Mouse (Mus musculus) thymus, adult 2 months (tissue): ENCODE data around the gene Susd6. TPM values are rescaled to one million over a fixed set of nuclear protein-coding genes. Genes with fewer than 3 reads are reported as not detected.

Experiments used
- DNase-seq: peaks from one replicate; pipeline ENCODE4 v3.0.0; 2021
- H3K27ac ChIP-seq: fragments of 200-500 bp; 2 replicates; pipeline ENCODE4 v1.5.1; 2012; ENCODE audit warnings: low read length, control low read depth; ENCODE audit not compliant: control insufficient read depth, insufficient read depth
- H3K27me3 ChIP-seq: fragments of 200-500 bp; 2 replicates; pipeline ENCODE4 v1.6.1; 2012; ENCODE audit warnings: mild to moderate bottlenecking, low read length, moderate library complexity, mixed read lengths; ENCODE audit not compliant: control insufficient read depth, insufficient read depth
- H3K36me3 ChIP-seq: fragments of 200-500 bp; 2 replicates; pipeline ENCODE4 v1.6.1; 2012; ENCODE audit warnings: mild to moderate bottlenecking, low read length, moderate library complexity; ENCODE audit not compliant: control insufficient read depth, insufficient read depth
- H3K4me1 ChIP-seq: fragments of 200-500 bp; replicated peaks from 2 replicates; pipeline ENCODE4 v1.6.1; 2012; ENCODE audit warnings: low read length; ENCODE audit not compliant: control insufficient read depth, insufficient read depth
- H3K4me3 ChIP-seq: fragments of 200-500 bp; 2 replicates; pipeline ENCODE4 v1.5.1; 2012; ENCODE audit warnings: mild to moderate bottlenecking, low read length, control low read depth, moderate library complexity; ENCODE audit not compliant: control insufficient read depth, insufficient read depth
- CTCF ChIP-seq: fragments of 200-500 bp; IDR thresholded peaks from 2 replicates; pipeline ENCODE4 v1.5.1; 2012; ENCODE audit warnings: mild to moderate bottlenecking, control low read depth, low read length, moderate library complexity, borderline replicate concordance; ENCODE audit not compliant: control insufficient read depth, poor library complexity, insufficient read depth; ENCODE audit errors: extremely low read depth
- POLR2A ChIP-seq: fragments of 200-500 bp; IDR thresholded peaks from 2 replicates; pipeline ENCODE4 v1.6.1; 2012; ENCODE audit warnings: mild to moderate bottlenecking, low read length, control low read depth, moderate library complexity; ENCODE audit not compliant: control insufficient read depth, poor library complexity, insufficient read depth; ENCODE audit errors: extremely low read depth
- WGBS: fragments of 180-500 bp; shearing (Covaris S2); methylation state at CpG from one replicate; pipeline ENCODE4 v1.1.7; 2018; 5-methylcytosine and 5-hydroxymethylcytosine counted together
- polyA plus RNA-seq: library from polyadenylated mRNA; depleted of rRNA; stranded (reverse); fragments of >200 nt; gene quantifications from 2 replicates; pipeline ENCODE4 v1.2.3, GENCODE M21; 2012

The Susd6 gene
- polyA plus RNA-seq, 1 experiment, result 81.3 TPM

DNA sequence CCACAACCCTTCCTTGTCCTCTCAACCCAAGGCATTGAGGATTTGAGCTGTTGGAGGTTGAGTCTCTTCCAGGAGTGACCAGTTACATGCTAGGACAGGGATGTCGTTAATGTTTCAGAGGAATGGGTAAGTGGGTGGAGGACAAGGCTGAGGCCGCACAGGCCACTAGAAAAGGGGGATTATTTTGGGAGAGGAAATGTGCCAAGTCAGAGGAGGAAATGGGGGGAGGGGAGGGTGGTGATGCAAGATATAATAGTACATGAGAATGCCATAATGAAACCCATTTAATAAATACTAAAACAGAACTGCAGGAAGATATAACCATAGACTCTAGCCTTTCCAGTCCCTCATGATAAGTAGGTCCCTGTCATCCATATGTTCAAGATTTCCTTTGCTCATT lies 19.7 kb downstream of the Susd6 start:
- H3K36me3 ChIP-seq, result no peaks in the 10 kb centered on the region
- no peaks in the 10 kb centered on the region for H3K27me3 ChIP-seq
- no peak overlapping the region for H3K27ac ChIP-seq
- DNase-seq, result no peak
- no peak for TF ChIP-seq CTCF
- TF ChIP-seq POLR2A, result no peak
- 36% methylated on average over 2 of the region's 2 CpGs for WGBS
- H3K4me3 ChIP-seq, result no peak overlapping the region
- H3K4me1 ChIP-seq, result peaks cover 7% of the 10 kb centered on the region

- 42% methylated on average over 6 of the region's 6 CpGs for WGBS
- H3K27ac ChIP-seq, result no peak overlapping the region
- no peaks in the 10 kb centered on the region for H3K36me3 ChIP-seq
- H3K27me3 ChIP-seq, result no peaks in the 10 kb centered on the region
- H3K4me1 ChIP-seq, result peaks cover 15% of the 10 kb centered on the region
- no peak overlapping the region for H3K4me3 ChIP-seq
- DNase-seq, result no peak
- TF ChIP-seq CTCF (no peak), POLR2A (no peak)
These were observed 21.6 kb downstream of the Susd6 start for GRCm38 (mm10) chr12:80811646-80812509.

DNA sequence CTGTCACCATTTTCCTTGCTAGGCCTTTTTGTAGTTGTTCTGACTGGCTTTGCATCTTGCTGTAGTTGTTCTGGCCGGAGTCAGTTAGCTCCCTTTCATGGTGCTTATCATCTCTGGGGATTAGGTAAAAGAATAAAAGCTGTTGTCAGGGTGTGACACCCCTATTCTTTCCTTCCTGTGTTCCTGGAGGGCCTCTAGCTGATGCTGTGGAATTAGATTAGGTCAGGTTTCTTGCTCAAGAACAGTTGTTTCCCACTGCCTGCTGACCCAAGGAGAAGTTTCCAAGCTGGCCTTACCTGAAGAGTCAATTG lies 22.2 kb downstream of the Susd6 start:
- Histone ChIP-seq H3K4me3 (no peak overlapping the region), H3K27me3 (no peaks in the 10 kb centered on the region), H3K36me3 (no peaks in the 10 kb centered on the region), H3K27ac (no peak overlapping the region), H3K4me1 (peaks cover 15% of the 10 kb centered on the region)
- WGBS, result 94% methylated on average over 1 of the region's 1 CpGs
- TF ChIP-seq POLR2A (no peak), CTCF (no peak)
- DNase-seq, result no peak

DNA sequence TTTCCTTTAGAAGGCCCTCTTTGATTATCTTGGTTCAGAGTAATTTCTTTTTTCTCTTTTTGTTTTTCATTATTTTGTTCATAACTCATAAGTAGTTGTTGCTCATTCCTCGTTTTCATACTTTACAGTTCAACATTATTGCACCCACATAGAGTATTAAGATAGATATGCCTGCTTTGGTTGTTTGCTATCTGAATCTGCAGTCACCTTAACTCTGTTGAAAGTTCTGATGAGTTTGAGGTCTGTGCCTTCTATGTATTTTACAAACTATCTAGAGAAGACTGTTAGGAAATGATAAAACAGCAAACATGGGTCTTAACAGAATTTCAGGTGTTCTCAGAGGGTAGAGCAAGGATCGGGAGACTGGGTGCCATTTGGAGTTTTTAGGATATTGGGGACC lies 23.1 kb downstream of the Susd6 start:
- TF ChIP-seq CTCF (no peak), POLR2A (no peak)
- 83% methylated on average over 2 of the region's 2 CpGs for WGBS
- no peaks in the 10 kb centered on the region for H3K27me3 ChIP-seq
- H3K27ac ChIP-seq, result no peak overlapping the region
- H3K36me3 ChIP-seq, result no peaks in the 10 kb centered on the region
- no peak for DNase-seq
- H3K4me3 ChIP-seq, result no peak overlapping the region
- peaks cover 15% of the 10 kb centered on the region for H3K4me1 ChIP-seq

DNA sequence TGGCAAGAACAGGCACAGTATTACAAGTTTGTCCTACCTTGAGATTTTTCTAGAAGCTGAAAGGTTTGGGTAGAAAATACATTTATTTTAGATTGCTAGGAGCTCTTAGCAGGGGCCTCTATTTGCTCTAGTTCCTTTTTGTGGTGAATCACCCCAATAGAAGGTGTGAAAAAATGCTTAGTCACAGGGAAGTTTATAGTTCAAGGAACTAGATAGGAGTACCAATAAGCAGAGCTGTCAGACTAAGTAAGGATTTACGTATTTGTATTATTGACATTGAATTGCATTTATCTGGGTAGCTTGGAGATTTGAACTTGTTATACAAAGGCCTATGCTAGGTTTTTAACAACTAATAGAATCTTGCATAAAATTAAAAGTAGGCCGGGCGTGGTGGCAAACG lies 23.6 kb downstream of the Susd6 start:
- Histone ChIP-seq H3K4me1 (peaks cover 15% of the 10 kb centered on the region), H3K4me3 (no peak overlapping the region), H3K36me3 (no peaks in the 10 kb centered on the region), H3K27me3 (no peaks in the 10 kb centered on the region), H3K27ac (no peak overlapping the region)
- 88% methylated on average over 4 of the region's 4 CpGs for WGBS
- TF ChIP-seq POLR2A (no peak), CTCF (no peak)
- no peak for DNase-seq

GRCm38 (mm10) chr12:80814529-80814928 lies 24.2 kb downstream of the Susd6 start:
- Histone ChIP-seq H3K27me3 (no peaks in the 10 kb centered on the region), H3K4me1 (peaks cover 15% of the 10 kb centered on the region), H3K27ac (no peak overlapping the region), H3K36me3 (no peaks in the 10 kb centered on the region), H3K4me3 (no peak overlapping the region)
- 63% methylated on average over 3 of the region's 3 CpGs for WGBS
- TF ChIP-seq POLR2A, result no peak
- TF ChIP-seq CTCF, result no peak
- DNase-seq, result no peak

DNA sequence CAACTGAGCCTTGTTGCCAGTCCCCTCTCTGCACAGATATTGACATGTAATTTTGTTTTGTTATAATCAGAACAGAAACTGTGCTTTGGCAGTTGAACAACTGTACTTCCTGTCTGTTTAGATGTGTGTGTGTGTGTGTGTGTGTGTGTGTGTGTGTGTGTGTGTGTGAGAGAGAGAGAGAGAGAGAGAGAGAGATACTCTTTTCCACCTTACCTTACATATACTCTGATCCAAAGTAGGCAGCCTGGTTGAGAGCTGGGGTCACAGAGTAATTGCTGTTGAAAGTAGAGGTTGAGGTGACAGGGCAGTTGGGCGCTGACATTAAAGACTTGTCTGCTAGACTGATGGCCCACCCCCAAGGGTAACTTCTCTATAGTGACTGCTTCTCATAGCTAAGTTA lies 25.0 kb downstream of the Susd6 start:
- DNase-seq, result no peak
- 18% methylated on average over 1 of the region's 1 CpGs for WGBS
- no peaks in the 10 kb centered on the region for H3K36me3 ChIP-seq
- TF ChIP-seq CTCF (no peak), POLR2A (no peak)
- H3K4me1 ChIP-seq, result peaks cover 11% of the 10 kb centered on the region
- no peaks in the 10 kb centered on the region for H3K27me3 ChIP-seq
- no peak overlapping the region for H3K4me3 ChIP-seq
- H3K27ac ChIP-seq, result peak overlapping the region; percentile 25; the same call in 1 of the 2 replicates
